Mouse (Mus musculus) frontal cortex, postnatal 36 days (tissue): Measurements from ENCODE around the gene Dner.

ENCODE experiments used
- DNase-seq, 2 experiments: peaks; one replicate each; pipeline ENCODE4 v3.0.0; 2022; ENCODE audit warnings: low spot score in 2 of 2

Gene Dner

GRCm38 (mm10) chr1:84636890-84637289 lies 59.1 kb downstream of the Dner start:
- DNase-seq, result no peak

DNA sequence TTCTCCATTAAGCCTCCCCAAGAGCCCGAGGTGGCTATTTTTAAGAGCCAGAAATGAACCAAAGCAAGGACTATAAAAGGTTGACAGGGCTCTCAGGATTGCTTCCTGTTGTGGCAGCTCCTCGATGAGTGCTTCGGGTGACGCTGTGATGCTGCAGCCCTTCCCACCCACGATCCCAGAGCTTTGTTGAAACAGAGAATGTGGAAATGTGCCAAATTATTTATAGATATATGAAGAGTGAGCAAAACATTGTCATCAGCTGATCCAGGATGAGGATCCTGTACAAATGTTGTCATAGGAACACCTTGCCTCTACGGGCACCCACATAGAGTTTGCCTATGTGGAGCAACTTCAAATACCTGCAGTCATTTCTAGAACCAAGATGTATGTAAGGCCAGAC lies 67.8 kb downstream of the Dner start:
- peak in 1 of 2 experiments; percentile 21 for DNase-seq

DNA sequence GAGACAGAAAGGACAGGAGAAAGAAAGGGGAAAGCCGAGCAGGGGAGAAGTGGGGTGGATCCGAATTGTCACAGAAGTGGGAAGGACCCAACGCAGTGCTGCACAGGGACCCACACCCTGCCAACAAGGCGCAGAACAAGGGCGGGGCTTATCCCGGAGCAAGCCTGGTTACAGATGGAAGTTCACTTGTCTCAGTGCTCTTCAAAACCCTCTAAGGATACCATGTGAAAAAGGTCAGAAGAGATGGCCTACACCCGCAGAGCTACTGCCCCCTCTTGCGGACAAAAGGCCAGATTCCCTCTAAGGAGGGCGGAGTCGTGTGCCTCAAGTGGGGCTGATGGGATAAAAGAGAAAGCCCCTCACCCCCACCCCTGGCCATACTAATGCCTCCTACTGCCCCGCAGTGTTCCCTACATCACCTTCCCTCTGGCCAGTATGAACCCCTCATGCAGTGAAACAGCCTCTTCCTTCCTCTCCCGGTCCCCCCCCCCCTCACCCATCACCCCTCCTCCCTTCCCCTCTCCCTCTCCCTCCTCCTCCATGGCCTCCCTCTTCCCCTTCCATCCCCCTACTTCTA lies 73.0 kb downstream of the Dner start:
- DNase-seq, result no peak

GRCm38 (mm10) chr1:84621308-84621707 lies 74.7 kb downstream of the Dner start:
- peak; percentile 58 to 76 for DNase-seq

DNA sequence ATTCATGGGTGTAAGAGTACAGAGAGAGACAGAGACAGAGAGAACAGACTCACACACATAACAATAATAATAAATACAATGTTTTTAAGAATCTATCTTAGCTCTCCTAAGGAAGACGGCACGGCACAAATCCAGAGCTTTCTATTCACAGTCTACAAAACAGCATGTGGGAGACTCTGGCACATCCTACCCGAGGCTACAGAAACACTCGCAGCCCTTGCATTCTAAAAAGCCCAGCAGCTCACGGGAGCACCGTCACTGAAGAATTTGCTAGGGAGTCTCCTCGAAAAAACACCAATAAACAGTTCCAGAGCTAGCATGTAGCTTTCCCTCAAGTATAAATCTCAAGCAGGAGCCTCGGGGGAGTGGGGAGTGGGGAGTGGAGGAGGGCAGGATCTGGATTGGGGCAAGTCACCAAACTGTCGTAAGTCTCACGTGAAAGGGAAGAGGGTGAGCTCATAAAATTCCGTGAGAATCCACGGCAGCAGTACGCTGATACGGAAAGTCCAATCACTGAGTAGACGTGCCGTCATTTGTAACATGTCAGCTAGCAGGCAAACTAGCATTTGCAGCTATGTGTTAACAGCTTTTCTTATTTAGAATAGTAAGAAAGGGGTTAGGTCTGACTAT lies 76.8 kb downstream of the Dner start:
- DNase-seq, result peak; percentile 39 to 75

DNA sequence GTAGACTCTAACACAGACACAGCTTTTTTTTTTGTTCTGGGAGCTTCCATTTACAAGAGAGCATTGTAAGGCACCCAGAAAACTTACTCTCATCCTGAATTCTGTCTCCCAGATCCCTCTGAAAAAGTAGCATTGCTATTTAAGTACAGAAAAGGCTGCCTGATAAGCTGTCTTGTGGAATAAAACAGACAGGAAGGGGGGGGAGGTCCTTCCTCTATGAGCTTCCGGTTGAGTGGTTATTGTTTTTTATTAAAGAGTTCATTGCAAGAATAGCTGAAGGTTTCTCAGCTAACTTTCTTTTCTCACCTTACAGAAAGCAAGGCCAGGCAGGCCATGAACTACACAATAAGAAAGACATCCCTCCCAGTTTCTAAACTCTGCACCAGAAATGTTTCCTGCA lies 77.9 kb downstream of the Dner start:
- no peak for DNase-seq

- DNase-seq, result no peak
These were observed 79.9 kb downstream of the Dner start for GRCm38 (mm10) chr1:84616133-84616532.

DNA sequence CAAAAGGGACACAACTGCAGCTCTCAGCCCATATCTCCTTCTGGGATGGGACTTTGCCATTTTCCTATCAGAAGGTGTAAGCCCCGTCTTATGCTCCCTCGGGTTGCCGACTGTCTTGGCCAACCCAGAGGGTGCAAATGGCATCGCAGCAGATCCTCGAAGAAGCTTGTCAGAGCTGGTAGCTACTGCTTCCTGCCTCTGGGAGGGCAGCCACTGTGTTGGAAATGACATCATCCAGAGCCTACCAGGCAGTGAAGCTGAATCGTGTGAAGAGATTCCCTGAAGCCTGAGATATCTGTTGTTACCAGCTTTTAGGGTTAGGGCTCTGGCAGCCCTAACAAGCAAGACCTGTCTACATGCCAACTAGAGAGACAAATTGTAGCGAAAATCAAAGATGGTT lies 81.4 kb downstream of the Dner start:
- DNase-seq, result no peak

GRCm38 (mm10) chr1:84613119-84613518 lies 82.9 kb downstream of the Dner start:
- no peak for DNase-seq

GRCm38 (mm10) chr1:84611331-84611730 lies 84.7 kb downstream of the Dner start:
- no peak for DNase-seq

- no peak for DNase-seq
These were observed 97.0 kb downstream of the Dner start for GRCm38 (mm10) chr1:84599025-84599424.

DNA sequence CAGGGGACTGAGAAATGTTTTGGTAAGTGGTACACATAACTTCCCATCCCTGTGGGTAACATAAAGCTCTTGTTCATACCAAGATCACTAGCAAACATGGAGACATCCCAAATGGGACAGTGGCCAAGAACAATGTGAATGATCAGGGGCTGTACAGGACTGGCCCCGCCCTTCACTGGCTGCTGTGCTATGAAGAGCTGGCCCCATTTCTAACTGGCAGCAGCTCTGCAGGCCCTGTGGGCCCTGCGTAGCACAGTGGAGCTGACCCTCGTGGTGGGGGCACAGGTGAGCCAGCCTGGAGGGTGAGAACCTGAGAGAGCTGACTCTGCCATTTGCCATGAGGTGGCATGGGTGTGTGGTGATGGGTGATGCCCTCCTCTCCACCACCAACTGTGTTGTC lies 100.0 kb downstream of the Dner start:
- DNase-seq, result no peak

GRCm38 (mm10) chr1:84592394-84592793 lies 103.6 kb downstream of the Dner start:
- no peak for DNase-seq

DNA sequence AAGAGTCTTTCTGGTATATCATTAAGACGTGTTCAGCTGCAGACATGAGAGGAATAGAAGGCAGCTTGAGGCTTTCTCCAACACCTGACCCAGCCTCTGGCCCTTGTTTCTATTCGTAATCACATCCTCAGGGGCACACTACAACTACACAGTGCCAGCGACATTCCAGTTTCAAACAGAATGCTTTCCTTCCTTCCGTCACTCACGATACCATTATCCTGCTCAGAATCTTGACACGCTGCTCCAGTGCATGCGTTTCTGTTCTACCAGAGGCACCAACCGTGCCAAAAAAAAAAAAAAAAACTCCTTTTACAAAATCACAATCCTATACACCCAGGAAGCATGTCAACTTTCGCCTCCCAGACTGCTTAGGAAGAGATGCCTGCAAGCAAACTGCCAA lies 105.5 kb downstream of the Dner start:
- DNase-seq, result no peak

GRCm38 (mm10) chr1:84585434-84585833 lies 110.6 kb downstream of the Dner start:
- DNase-seq, result no peak

- DNase-seq, result peak; percentile 67 to 84
These were observed 114.2 kb downstream of the Dner start for GRCm38 (mm10) chr1:84581812-84582211.

GRCm38 (mm10) chr1:84561841-84562240 lies 134.2 kb downstream of the Dner start:
- DNase-seq, result no peak

DNA sequence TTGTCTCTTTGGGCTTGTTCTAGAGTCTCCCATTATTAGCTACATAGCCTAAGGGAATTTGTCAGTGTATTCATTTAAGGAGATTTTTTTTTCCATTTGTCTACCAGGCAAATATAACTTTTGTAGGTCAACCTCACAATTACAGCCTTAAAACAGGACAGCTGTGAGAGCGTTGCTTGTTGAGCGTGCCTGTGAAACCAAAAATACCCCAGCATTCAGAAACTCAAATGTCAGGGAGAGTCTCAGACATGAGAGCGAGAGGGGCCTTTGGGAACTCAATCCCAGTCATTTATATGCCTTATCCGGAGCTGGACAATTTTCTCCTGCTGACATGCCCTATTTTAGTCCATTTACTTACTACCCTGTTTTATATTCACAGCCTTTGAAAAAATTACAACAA lies 134.6 kb downstream of the Dner start:
- no peak for DNase-seq

GRCm38 (mm10) chr1:84556546-84557511 lies 139.2 kb downstream of the Dner start:
- DNase-seq, result no peak

DNA sequence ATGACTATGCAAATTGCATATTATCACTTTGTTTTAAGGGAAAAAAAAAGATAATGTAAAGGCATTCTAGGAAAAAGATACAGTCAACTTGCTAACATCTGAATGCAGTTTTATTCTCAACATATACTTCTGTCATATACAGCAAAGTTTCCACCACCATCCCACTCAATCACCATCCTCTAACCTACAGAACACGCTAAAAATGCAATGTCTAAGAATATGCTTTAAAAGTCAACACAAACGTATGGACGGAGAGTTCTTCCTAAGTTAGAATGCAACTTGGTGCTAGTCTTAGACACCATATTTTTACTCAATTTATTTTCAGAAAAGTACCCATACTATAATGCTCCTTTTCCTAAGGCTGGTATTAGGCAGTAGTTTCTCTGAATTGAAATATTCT lies 144.0 kb downstream of the Dner start:
- DNase-seq, result no peak

- no peak for DNase-seq
These were observed 146.0 kb downstream of the Dner start for GRCm38 (mm10) chr1:84550065-84550368.

DNA sequence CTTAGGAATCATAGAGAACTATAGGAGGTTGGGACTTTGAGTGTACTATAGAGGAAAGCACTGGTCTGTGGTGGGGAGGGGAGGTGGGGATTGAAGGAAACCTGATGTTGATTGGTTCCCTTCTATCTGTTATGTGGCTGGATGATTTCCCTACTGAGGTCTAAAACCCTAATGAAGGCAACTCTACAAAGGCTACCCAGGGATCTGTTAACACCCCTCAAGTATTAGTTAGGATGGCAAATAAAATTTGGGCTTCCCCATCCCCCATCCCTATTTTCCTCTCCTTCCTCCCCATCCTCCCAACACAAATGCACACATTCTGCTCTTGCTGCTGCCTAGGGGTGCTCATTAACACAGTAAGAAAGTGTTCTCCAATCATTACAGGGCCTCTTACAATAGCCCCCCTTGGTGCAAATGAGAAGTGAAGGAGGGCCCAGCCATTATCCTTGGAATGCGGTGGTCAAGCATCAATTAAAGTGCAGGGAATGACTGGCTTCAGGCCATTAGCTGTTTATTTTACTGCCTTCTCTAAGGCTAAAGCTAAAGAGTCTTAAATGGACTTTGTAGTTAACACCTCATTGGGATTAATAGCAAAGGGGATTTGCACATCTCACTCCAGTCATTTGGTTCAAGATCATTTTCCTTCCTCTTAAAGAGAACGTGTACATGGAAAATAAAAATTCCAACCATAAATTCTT lies 146.5 kb downstream of the Dner start:
- DNase-seq, result no peak
